Mouse (Mus musculus): Measurements from ENCODE around the gene Misp. TPM values are rescaled to one million over a fixed set of nuclear protein-coding genes. Genes with fewer than 3 reads are reported as not detected.
A peak's percentile ranks its signal among the peaks of the same experiment; 100 is the strongest.

Misp gene
- total RNA-seq, 1 experiment from 2014 or later = not detected

DNA sequence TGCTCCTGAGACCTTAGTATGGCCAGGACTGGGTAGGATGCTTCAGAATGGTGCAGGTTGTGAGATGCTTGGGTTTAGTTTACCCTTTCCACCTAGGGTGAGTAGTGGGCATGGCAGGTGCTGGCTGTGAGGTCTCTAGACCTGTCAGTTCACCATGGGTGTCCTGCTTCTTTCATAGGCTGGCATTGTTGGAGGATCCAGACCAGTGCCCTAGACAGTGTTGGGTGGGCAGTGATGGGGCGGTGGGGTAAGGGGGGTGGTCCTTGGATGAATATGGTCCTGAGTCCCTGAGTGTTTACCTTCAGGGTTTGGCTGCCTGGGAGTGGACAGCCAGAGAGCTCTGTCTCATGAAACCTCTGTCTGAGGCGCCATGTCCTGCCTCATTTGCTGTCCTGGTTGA is 37.1 kb downstream of the Misp start:
- ATAC-seq (replicated peaks in 1 of 2; ENCODE audit: insufficient read depth in 1 of 2, low FRiP score in 2 of 2, low TSS enrichment in 1 of 2, low read depth in 1 of 2, poor library complexity in 2 of 2, severe bottlenecking in 2 of 2) = no peak

DNA sequence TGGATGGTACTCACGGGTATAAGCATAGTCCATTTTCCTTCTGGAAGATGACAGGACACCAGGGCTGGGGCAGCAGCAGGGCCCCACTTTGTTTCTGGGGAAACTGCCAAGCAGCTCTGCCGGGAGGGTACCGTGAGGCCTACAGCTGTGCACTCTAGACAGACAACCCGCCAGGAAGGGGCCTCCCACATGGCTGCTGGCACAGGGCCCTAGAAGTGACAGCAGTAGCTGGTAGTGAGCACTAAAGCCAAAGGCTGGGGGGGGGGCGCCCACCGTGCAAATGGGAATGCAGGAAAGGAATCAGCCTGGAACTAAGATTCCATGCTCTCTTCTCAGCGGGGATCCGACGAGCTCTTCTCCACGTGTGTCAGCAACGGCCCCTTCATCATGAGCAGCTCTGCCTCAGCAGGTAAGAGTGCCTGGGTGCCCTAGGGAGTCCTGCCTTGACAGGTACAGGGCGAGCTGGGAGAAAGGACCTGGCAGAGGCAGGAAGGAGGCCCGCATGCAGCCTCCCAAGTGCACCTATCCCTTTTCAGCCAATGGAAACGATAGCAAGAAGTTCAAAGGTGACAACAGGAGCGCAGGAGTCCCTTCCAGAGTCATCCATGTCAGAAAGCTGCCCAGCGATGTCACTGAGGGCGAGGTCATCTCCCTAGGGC is 37.8 kb downstream of the Misp start:
- ATAC-seq (replicated peaks in 1 of 2; ENCODE audit: insufficient read depth in 1 of 2, low FRiP score in 2 of 2, low TSS enrichment in 1 of 2, low read depth in 1 of 2, poor library complexity in 2 of 2, severe bottlenecking in 2 of 2) = no peak

DNA sequence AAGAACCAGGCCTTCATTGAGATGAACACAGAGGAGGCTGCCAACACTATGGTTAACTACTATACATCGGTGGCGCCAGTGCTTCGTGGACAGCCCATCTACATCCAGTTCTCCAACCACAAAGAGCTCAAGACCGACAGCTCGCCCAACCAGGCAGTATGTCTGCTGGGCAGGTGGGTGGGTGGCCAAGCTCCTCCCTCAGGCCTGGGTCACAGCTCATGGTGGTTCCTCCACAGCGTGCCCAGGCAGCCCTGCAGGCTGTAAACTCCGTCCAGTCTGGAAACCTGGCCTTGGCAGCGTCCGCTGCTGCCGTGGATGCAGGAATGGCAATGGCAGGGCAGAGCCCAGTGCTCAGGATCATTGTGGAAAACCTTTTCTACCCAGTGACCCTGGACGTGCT is 38.3 kb downstream of the Misp start:
- no peak for ATAC-seq (replicated peaks in 1 of 2; ENCODE audit: insufficient read depth in 1 of 2, low FRiP score in 2 of 2, low TSS enrichment in 1 of 2, low read depth in 1 of 2, poor library complexity in 2 of 2, severe bottlenecking in 2 of 2)

DNA sequence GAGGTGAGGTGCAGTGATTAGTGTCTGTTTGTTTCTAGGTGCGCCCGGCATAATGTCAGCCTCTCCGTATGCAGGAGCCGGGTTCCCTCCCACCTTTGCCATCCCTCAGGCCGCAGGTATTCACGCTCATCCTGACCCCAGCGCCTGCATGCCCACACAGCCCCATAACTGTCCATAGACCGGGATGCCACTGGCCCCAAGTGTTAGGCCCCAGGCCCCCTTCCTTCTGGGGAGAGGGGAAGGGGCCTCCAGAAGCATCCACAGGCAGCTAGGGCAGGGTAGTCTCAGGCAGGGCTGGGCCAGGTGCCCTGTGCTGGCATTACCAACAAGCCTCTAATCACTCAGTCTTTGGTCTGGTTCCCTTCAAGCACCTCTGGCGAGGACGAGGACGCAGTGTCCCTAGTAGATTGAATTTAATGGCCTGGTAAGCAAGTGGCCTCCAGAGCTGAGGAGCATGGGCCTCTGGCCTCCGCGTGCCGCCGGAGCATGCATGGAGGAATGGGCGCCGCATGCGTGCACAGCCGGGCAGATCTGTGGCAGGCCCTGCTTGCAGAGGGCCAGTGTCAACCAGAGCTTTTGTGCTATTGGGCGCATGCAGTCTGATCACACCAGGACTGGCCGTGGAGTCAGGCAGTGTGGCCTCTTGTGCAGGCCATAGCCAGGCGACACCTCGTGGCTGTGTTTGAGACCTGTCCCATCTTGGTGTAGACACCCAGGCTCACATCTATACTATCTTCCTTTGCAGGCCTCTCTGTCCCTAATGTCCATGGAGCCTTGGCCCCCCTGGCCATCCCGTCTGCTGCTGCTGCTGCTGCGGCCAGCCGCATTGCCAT is 39.5 kb downstream of the Misp start:
- ATAC-seq (replicated peaks in 1 of 2; ENCODE audit: insufficient read depth in 1 of 2, low FRiP score in 2 of 2, low TSS enrichment in 1 of 2, low read depth in 1 of 2, poor library complexity in 2 of 2, severe bottlenecking in 2 of 2) = no peak

DNA sequence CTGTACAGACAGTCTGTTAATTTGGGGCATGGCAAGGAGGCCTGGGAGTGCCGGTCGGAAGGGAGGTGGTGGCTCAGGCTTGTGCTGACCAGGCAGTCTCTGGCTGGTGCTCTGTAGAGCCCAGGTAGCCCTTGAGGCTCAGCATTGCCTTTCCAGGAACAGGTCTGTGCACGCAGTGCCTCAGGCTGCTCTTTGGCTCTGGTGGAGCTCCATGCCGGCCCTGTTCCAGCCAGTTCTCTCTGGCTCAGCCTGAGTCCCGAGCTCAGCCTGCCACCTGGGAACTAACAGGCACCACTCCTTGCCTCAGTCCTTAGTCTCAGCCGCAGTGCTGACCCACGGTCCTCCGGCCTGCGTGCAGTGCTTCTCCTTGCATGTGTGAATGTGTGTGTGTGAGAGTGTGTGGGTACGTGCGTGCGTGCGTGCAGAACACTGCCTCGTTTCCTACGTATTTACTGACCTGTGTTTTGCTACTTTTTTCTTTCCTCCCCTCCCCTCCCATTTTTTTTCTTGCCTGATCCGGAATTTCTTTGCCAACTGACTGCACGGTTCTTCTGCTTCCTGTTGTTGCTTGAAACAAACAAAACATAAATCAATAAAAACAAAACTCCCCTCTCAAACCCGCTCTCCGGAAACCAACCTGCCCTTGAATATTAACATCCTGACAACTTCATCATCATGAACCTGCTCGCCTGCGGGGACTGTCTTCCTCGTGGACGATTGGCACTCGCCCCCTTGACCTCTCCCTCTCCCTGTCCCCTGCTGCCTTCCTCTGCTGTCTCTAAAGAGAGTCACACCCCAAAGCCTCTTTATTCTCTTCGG is 40.6 kb downstream of the Misp start:
- no peak for ATAC-seq (replicated peaks in 1 of 2; ENCODE audit: insufficient read depth in 1 of 2, low FRiP score in 2 of 2, low TSS enrichment in 1 of 2, low read depth in 1 of 2, poor library complexity in 2 of 2, severe bottlenecking in 2 of 2)

DNA sequence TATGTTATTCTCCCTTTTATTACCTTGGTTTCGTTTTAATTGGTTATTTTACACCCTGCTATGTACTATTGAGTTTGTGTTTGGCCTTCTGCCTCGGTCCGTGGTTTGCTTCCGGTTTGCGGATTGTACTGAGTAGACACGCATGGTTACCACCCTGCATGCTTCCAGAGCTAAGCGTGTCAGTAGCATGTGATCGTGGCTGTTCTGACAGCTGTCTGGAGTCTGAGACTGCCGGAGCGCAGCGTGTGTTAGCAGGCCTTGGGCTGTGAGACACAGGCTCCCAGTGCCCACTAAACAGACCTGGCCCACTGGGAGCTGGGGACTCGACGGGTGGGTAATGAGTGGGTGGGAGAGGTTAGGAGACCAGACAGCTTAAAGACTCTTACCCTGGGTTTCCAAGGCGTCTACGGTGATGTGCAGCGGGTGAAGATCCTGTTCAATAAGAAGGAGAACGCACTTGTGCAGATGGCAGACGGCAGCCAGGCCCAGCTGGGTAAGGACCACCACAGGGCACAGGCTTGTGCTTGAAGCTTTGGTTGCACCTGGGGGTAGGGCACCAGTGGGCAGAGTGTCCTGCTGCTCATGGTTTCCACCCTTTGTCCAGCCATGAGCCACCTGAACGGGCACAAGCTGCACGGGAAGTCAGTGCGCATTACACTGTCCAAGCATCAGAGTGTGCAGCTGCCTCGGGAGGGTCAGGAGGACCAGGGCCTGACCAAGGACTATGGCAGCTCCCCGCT is 41.4 kb downstream of the Misp start:
- no peak for ATAC-seq (replicated peaks in 1 of 2; ENCODE audit: insufficient read depth in 1 of 2, low FRiP score in 2 of 2, low TSS enrichment in 1 of 2, low read depth in 1 of 2, poor library complexity in 2 of 2, severe bottlenecking in 2 of 2)

DNA sequence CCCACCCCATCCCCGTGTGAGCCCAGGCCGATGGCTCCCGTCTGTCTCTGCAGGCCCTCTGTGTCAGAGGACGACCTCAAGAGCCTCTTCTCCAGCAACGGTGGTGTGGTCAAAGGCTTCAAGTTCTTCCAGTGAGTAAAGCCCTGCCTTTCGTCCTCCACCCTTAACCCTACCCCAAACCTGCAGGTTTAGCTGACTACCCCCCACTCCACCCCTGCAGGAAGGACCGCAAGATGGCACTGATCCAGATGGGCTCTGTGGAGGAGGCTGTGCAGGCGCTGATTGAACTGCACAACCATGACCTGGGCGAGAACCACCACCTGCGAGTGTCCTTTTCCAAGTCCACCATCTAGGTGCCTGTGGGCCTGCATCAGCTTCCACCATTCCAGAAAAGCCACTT is 42.1 kb downstream of the Misp start:
- ATAC-seq (replicated peaks in 1 of 2; ENCODE audit: insufficient read depth in 1 of 2, low FRiP score in 2 of 2, low TSS enrichment in 1 of 2, low read depth in 1 of 2, poor library complexity in 2 of 2, severe bottlenecking in 2 of 2) = no peak

DNA sequence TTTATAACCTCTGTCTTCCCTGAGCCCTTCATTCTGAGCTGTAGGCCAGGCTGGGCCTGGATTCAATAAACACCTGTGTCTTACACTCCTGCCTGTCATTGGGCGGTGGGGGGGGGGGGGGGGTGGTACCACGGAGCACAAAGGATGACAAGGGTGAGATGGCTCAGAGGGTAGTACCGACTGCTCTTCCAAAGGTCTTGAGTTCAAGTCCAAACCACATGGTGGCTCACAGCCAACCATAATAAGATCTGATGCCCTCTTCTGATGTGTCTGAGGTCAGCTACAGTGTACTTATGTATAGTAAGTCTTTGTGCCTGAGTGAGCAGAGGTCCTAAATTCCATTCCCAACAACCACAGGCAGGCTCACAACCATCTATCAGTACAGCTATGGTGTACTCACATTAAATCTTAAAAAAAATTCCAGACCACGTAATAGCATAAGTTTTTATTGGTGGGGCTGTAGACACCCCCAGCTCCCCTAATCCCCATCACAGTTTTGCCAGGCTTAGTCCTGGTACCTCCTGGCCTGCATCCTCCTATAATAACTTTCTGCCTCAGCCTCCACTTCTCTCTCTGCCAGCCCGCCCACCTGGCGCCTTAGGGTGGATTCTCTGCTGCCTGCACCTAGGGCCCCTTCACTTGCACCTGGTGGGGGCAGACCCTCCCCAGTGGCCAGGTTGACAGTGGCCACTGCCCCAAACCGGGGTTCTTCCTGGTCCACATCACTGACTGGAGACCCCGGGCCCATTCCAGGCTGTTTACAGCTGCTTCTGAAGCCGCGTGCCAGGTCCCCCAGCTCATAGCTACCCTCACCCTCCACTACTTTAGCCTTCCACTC is 43.8 kb downstream of the Misp start:
- no peak for ATAC-seq (replicated peaks in 1 of 2; ENCODE audit: insufficient read depth in 1 of 2, low FRiP score in 2 of 2, low TSS enrichment in 1 of 2, low read depth in 1 of 2, poor library complexity in 2 of 2, severe bottlenecking in 2 of 2)

DNA sequence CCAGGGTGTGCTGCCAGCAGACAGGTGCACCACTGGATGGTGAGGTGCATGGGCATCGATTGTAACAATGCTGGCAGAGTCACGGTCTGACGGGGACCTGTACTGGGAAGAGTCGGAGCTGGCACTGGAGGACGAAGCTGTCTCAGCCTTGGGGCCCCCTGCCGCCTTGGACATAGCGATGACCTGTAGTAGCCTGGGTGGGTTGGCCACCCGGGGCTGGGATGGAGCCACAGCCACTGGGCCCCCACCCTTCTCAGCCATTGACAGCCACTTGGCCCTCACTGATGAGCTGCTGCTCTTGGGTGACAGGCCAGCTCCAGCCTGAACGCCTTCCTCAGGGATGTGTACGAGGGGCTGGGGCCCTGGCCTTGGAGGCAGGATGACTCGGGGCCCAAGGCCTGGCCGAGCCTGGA is 44.4 kb downstream of the Misp start:
- ATAC-seq (replicated peaks in 1 of 2; ENCODE audit: insufficient read depth in 1 of 2, low FRiP score in 2 of 2, low TSS enrichment in 1 of 2, low read depth in 1 of 2, poor library complexity in 2 of 2, severe bottlenecking in 2 of 2) = no peak

DNA sequence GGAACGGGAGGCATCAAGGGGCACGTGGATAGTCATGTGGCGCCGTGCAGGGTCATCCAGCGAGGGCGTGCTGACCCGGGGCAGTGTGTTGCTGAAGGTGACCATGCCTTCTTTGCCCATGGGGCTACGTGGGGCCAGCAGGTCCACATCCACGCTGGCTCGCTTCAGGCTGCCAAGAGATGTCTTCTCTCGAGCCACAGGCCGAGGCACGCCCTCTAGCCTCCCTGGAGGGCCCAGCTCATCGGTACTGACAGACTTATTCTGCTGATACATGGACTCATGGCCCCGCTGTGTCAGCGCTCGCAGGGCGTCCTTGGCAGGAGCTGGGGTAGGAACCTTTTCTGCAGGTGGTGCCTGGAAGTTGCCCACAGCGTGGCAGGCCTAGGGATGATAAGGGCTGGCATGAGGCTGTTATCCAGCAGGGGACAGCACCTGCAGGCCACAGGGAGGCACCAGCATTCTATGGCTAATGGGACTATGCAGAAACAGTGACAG is 45.1 kb downstream of the Misp start:
- peak; percentile 52 to 57 for ATAC-seq (replicated peaks in 1 of 2; ENCODE audit: insufficient read depth in 1 of 2, low FRiP score in 2 of 2, low TSS enrichment in 1 of 2, low read depth in 1 of 2, poor library complexity in 2 of 2, severe bottlenecking in 2 of 2)

DNA sequence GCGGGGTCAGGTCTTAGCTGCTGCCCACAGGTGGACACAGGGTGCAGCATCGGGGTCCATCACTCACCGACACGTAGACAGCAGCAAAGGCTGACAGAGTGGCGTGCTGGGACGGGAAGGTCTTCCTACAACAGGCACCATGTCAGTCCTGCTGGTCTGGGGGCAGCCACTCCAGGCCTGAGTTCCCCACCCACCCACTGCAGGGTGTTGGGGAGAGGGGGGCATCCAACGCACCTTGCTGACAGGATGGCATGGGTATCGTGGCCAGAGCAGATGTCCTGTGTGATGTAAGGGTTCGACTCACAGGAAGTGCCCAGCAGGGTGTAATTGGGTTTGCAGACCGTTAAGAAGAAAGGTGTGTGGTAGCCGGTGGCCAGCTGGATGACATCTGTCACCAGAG is 45.8 kb downstream of the Misp start:
- no peak for ATAC-seq (replicated peaks in 1 of 2; ENCODE audit: insufficient read depth in 1 of 2, low FRiP score in 2 of 2, low TSS enrichment in 1 of 2, low read depth in 1 of 2, poor library complexity in 2 of 2, severe bottlenecking in 2 of 2)

DNA sequence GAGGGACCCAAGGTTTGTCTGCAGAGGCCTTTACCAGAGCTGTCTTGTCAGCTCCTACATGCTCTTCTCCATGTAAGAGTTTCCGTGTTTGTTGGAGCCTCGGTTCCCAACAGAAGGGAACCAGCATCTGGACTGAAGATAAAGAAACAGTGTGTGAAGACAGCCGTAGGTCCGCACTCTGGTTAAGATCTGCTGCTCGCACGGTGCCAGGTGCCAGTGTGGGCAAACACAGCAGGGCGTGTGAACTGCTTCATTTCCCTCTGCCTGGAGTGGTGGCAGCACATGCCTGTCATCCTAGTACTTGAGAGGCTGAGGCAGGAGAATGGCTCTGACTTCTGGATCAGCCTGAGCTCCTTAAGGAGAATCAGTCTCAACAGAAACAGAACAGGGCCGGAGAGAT is 51.1 kb downstream of the Misp start:
- no peak for ATAC-seq (replicated peaks in 1 of 2; ENCODE audit: insufficient read depth in 1 of 2, low FRiP score in 2 of 2, low TSS enrichment in 1 of 2, low read depth in 1 of 2, poor library complexity in 2 of 2, severe bottlenecking in 2 of 2)

DNA sequence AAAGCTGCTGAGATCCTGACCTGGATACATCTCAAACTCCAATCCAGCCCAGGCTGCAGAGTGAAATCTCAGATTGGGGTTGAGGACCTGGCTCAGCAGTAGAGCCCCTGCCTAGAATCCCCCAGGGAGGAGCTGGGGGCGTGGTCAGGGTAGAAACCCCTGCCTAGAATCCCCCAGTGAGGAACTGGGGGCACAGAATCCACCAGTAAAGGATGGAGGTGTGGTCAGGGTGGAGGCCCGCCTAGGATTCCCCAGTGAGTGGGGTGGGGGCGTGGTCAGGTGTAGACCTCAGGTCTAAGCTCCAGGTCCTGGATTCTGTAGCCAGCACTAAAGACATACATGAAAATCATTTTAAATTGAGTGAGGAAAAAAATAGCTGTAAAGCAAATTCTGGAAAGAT is 52.1 kb downstream of the Misp start:
- ATAC-seq (replicated peaks in 1 of 2; ENCODE audit: insufficient read depth in 1 of 2, low FRiP score in 2 of 2, low TSS enrichment in 1 of 2, low read depth in 1 of 2, poor library complexity in 2 of 2, severe bottlenecking in 2 of 2) = no peak

DNA sequence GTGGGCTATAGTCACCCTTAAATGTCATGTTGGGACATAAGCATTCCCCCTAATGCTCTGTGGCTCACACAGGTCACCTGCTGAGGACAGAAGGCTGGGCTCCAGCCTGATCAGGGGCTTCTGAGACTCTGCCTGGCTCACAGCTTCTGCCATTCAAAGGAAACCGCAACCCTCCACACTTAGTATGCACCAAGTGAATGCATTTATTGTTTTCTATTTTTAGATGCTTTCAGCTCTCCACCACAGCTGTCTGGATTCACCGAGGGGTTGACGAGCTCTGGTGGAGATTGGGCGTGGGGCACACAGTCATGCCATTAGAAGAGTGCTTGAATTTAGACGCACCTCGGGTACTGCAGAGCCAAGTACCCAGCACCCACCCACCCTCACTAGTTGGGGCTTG is 52.5 kb downstream of the Misp start:
- ATAC-seq (replicated peaks in 1 of 2; ENCODE audit: insufficient read depth in 1 of 2, low FRiP score in 2 of 2, low TSS enrichment in 1 of 2, low read depth in 1 of 2, poor library complexity in 2 of 2, severe bottlenecking in 2 of 2) = no peak

DNA sequence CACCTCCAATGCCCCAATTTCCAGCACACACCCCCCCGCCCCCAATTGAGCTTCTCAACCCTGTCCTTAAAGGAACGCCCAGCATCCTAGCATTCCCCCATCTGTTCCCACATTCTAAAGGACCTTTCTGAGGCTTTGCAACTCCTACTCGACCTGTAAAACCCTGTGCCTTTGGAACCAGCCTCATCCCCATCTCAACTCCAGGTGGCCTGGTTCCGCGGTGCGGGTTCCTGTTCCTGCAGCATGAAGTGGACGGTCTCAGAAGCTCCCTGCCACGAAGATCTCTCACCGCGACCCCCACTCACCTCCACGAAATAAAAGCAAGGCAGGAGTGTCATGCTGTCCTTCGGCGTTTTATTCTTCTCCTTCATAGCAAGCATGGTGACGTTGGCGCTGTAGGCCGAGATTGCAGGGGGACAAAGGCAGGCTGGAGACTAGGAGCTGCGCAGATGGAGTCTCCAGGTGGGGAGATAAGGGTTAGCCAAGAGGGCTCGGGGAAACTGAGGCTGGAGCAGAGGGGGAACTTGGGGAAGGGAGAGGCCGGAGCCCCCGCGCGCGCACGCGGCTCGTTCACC is 53.0 kb downstream of the Misp start:
- no peak for ATAC-seq (replicated peaks in 1 of 2; ENCODE audit: insufficient read depth in 1 of 2, low FRiP score in 2 of 2, low TSS enrichment in 1 of 2, low read depth in 1 of 2, poor library complexity in 2 of 2, severe bottlenecking in 2 of 2)

DNA sequence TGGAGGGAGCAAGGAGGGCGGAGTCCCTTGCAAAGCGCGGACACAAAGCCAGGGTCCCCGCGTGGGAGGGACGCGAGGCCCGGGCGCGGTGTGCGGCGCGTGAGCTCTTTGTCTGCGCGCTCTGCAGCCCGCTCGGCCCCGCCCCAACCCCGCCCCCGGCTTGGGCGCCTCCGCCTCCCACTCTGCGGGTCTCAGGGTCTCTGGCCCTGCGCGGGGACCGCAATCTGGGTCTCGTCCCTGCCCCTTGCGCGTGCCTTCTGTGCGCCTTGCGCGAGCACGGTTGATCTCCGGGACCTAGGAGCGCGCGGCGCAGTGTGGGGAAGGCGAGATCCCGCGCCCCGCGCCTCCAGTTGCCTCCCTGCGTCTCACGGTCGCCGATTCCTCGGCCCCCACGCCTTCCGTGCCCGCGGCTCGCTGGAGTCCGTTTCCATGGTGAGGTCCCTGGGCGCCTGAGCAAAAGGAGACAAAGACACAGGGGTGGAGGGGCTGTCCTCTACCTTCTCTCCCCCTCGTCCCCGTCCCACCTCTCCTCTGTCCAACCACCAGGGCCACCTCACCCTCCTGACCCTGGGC is 53.6 kb downstream of the Misp start, which contains the start of the genes Prtn3 and Plppr3:
Gene Prtn3, plus strand, starts transcription at position 187 of the 573 bp plus-strand sequence.
Gene Plppr3, minus strand, starts transcription at position 345 of the 573 bp plus-strand sequence.
- peak in 1 of 2 experiments; percentile 9; a peak in 2 of 4 replicates for ATAC-seq (replicated peaks in 1 of 2; ENCODE audit: insufficient read depth in 1 of 2, low FRiP score in 2 of 2, low TSS enrichment in 1 of 2, low read depth in 1 of 2, poor library complexity in 2 of 2, severe bottlenecking in 2 of 2)
